Mouse (Mus musculus) heart, postnatal 4 days (tissue): Measurements from ENCODE around the gene Naa60. TPM values are rescaled to one million over a fixed set of nuclear protein-coding genes. Genes with fewer than 3 reads are reported as not detected.
A peak's percentile ranks its signal among the peaks of the same experiment; 100 is the strongest.
"Not testable (repeated sequence)": the region's sequence is repeated elsewhere in the genome, so short reads cannot be mapped to it uniquely, and the experiment has no call there.

Experiments
- DNase-seq: peaks from one replicate; pipeline ENCODE4 v3.0.0; 2021
- total RNA-seq, 2 experiments: library from RNA; stranded (reverse); gene quantifications; 2 replicates each; pipeline ENCODE4 v1.2.3; 2021

Naa60 gene
- 10 to 100 TPM; 44.3 to 55.1 TPM for total RNA-seq

- DNase-seq: peak; percentile 91
These were observed at the start of gene Naa60 for GRCm38 (mm10) chr16:3872216-3873047. Gene Naa60 (plus strand): TSS chr16:3872375.

- DNase-seq: no peak
These were observed 44.2 kb upstream of the Naa60 start for GRCm38 (mm10) chr16:3828021-3828420.

GRCm38 (mm10) chr16:3829727-3830126, 42.4 kb upstream of the Naa60 start:
- DNase-seq: no peak

- DNase-seq: no peak
These were observed 41.5 kb upstream of the Naa60 start, which contains the start of gene Olfr15 for GRCm38 (mm10) chr16:3830588-3831109. Gene Olfr15 (plus strand): TSS chr16:3830878.

- DNase-seq: no peak
These were observed 36.7 kb upstream of the Naa60 start for GRCm38 (mm10) chr16:3835461-3835860.

GRCm38 (mm10) chr16:3839157-3839885, 32.9 kb upstream of the Naa60 start:
- peak; percentile 31 for DNase-seq

- DNase-seq: no peak
These were observed 29.2 kb upstream of the Naa60 start for GRCm38 (mm10) chr16:3842989-3843388.

- no peak for DNase-seq
These were observed 28.4 kb upstream of the Naa60 start for GRCm38 (mm10) chr16:3843796-3844195.

GRCm38 (mm10) chr16:3846711-3847518, 25.3 kb upstream of the Naa60 start, which contains the start of gene Zfp174:
Gene Zfp174 (plus strand): TSS chr16:3847268.
- peak; percentile 93 for DNase-seq

- no peak for DNase-seq
These were observed 24.3 kb upstream of the Naa60 start for GRCm38 (mm10) chr16:3847871-3848270.

- no peak for DNase-seq
These were observed 23.8 kb upstream of the Naa60 start for GRCm38 (mm10) chr16:3848416-3848815.

- DNase-seq: not testable (repeated sequence)
These were observed 20.9 kb upstream of the Naa60 start for GRCm38 (mm10) chr16:3851301-3851700.

GRCm38 (mm10) chr16:3852586-3852985, 19.6 kb upstream of the Naa60 start:
- DNase-seq: no peak

GRCm38 (mm10) chr16:3854437-3855182, 17.6 kb upstream of the Naa60 start:
- DNase-seq: no peak

GRCm38 (mm10) chr16:3855776-3856175, 16.4 kb upstream of the Naa60 start:
- DNase-seq: no peak

GRCm38 (mm10) chr16:3859254-3859653, 12.9 kb upstream of the Naa60 start:
- no peak for DNase-seq

GRCm38 (mm10) chr16:3871815-3872214, 360 bp upstream of the Naa60 start:
- DNase-seq: no peak

- DNase-seq: no peak
These were observed 4.2 kb downstream of the Naa60 start for GRCm38 (mm10) chr16:3876346-3876745.

GRCm38 (mm10) chr16:3884201-3885064, 12.3 kb downstream of the Naa60 start, which contains the start of the genes Zfp597 and Gm20695:
Gene Zfp597 (minus strand): TSS chr16:3884561.
Gene Gm20695 (plus strand): TSS chr16:3884648.
- DNase-seq: peak; percentile 97

- no peak for DNase-seq
These were observed 13.0 kb downstream of the Naa60 start for GRCm38 (mm10) chr16:3885065-3885670.
